Mouse (Mus musculus) urinary bladder, postnatal 14 days (tissue): ENCODE measurements around the gene Gpr143.
"Not testable (repeated sequence)": the region's sequence is repeated elsewhere in the genome, so short reads cannot be mapped to it uniquely, and the experiment has no call there.

Source experiments
- DNase-seq: peaks from one replicate; pipeline ENCODE4 v3.0.0; 2021; ENCODE audit warnings: low spot score

The Gpr143 gene

GRCm38 (mm10) chrX:152781720-152782403, at the start of gene Gpr143:
Gene Gpr143 (plus strand): TSS chrX:152781921.
- peak; percentile 6 for DNase-seq

GRCm38 (mm10) chrX:152735283-152735682, 46.4 kb upstream of the Gpr143 start:
- no peak for DNase-seq

- DNase-seq: no peak
Measured at GRCm38 (mm10) chrX:152738191-152738590, 43.5 kb upstream of the Gpr143 start.

GRCm38 (mm10) chrX:152738759-152739368, 42.9 kb upstream of the Gpr143 start:
- DNase-seq: no peak

- DNase-seq: no peak
Measured at GRCm38 (mm10) chrX:152743642-152744041, 38.1 kb upstream of the Gpr143 start.

- DNase-seq: no peak
Measured at GRCm38 (mm10) chrX:152745925-152746324, 35.8 kb upstream of the Gpr143 start.

GRCm38 (mm10) chrX:152755819-152756218, 25.9 kb upstream of the Gpr143 start:
- DNase-seq: no peak

- DNase-seq: no peak
Measured at GRCm38 (mm10) chrX:152756293-152756692, 25.4 kb upstream of the Gpr143 start.

GRCm38 (mm10) chrX:152762437-152762836, 19.3 kb upstream of the Gpr143 start:
- DNase-seq: no peak

GRCm38 (mm10) chrX:152762855-152763254, 18.9 kb upstream of the Gpr143 start:
- DNase-seq: no peak

GRCm38 (mm10) chrX:152764171-152764570, 17.6 kb upstream of the Gpr143 start:
- DNase-seq: no peak

GRCm38 (mm10) chrX:152768891-152769599, 12.7 kb upstream of the Gpr143 start, which contains the start of gene Shroom2:
Gene Shroom2 (minus strand): TSS chrX:152769465.
- peak; percentile 6 for DNase-seq

- DNase-seq: peak; percentile 69
Measured at GRCm38 (mm10) chrX:152769600-152770157, 12.0 kb upstream of the Gpr143 start.

GRCm38 (mm10) chrX:152788129-152788528, 6.4 kb downstream of the Gpr143 start:
- no peak for DNase-seq

- DNase-seq: no peak
Measured at GRCm38 (mm10) chrX:152788611-152789010, 6.9 kb downstream of the Gpr143 start.

- no peak for DNase-seq
Measured at GRCm38 (mm10) chrX:152805317-152805716, 23.6 kb downstream of the Gpr143 start.

GRCm38 (mm10) chrX:152813339-152813738, 31.6 kb downstream of the Gpr143 start:
- DNase-seq: no peak

GRCm38 (mm10) chrX:152818996-152819395, 37.3 kb downstream of the Gpr143 start:
- no peak for DNase-seq

- not testable (repeated sequence) for DNase-seq
Measured at GRCm38 (mm10) chrX:152831003-152831550, 49.4 kb downstream of the Gpr143 start.

GRCm38 (mm10) chrX:152834940-152835339, 53.2 kb downstream of the Gpr143 start:
- DNase-seq: not testable (repeated sequence)

- no peak for DNase-seq
Measured at GRCm38 (mm10) chrX:152855076-152855772, 73.5 kb downstream of the Gpr143 start.
